Mouse (Mus musculus) MEL (cell line): ENCODE data around the gene Josd2.

ENCODE experiments used
- CHD2 ChIP-seq: IDR thresholded peaks from 2 replicates; pipeline ENCODE4 v1.6.1; 2011; ENCODE audit warnings: low read length, improper control_type of control experiment
- CTCF ChIP-seq, 3 experiments: IDR thresholded peaks in 2 of 3; conservative IDR thresholded peaks in 1 of 3; 2 replicates each; pipeline ENCODE4 v1.5.1; 2011 to 2012; ENCODE audit warnings: low read length in 3 of 3, low read depth in 2 of 3, mild to moderate bottlenecking in 2 of 3, improper control_type of control experiment in 1 of 3, inconsistent platforms in 1 of 3, mixed read lengths in 1 of 3, moderate library complexity in 1 of 3; ENCODE audit not compliant: control insufficient read depth in 1 of 3, insufficient read depth in 1 of 3, poor library complexity in 1 of 3, severe bottlenecking in 1 of 3
- ELF1 ChIP-seq: IDR thresholded peaks from 2 replicates; pipeline ENCODE4 v1.6.1; 2014; ENCODE audit warnings: low read depth, mild to moderate bottlenecking, inconsistent platforms, low read length, improper control_type of control experiment, moderate library complexity
- NELFE ChIP-seq: IDR thresholded peaks from 2 replicates; pipeline ENCODE4 v1.6.1; 2011; ENCODE audit warnings: low read depth, low read length, improper control_type of control experiment
- POLR2A ChIP-seq, 2 experiments: IDR thresholded peaks; 2 replicates each; pipeline ENCODE4 v1.6.1; 2011 to 2012; ENCODE audit warnings: low read length in 2 of 2, mild to moderate bottlenecking in 2 of 2, control low read depth in 1 of 2, improper control_type of control experiment in 1 of 2, low read depth in 1 of 2, moderate library complexity in 1 of 2; ENCODE audit not compliant: control insufficient read depth in 1 of 2, insufficient read depth in 1 of 2, poor library complexity in 1 of 2
- RAD21 ChIP-seq: IDR thresholded peaks from 2 replicates; pipeline ENCODE4 v1.6.1; 2011; ENCODE audit warnings: mild to moderate bottlenecking, low read depth, low read length, improper control_type of control experiment
- RCOR1 ChIP-seq: IDR thresholded peaks from 2 replicates; pipeline ENCODE4 v1.6.1; 2012; ENCODE audit warnings: low read depth, mild to moderate bottlenecking, inconsistent platforms, low read length, improper control_type of control experiment
- TAL1 ChIP-seq: IDR thresholded peaks from 2 replicates; pipeline ENCODE4 v1.6.1; 2012; ENCODE audit warnings: mild to moderate bottlenecking, inconsistent platforms, low read length, moderate library complexity, mixed read lengths
- TCF12 ChIP-seq: IDR thresholded peaks from 2 replicates; pipeline ENCODE4 v1.6.1; 2014; ENCODE audit warnings: low read depth, mild to moderate bottlenecking, inconsistent platforms, low read length, improper control_type of control experiment, moderate library complexity
- UBTF ChIP-seq: IDR thresholded peaks from 2 replicates; pipeline ENCODE4 v1.6.1; 2012; ENCODE audit warnings: low read depth, mild to moderate bottlenecking, inconsistent platforms, low read length, improper control_type of control experiment, moderate library complexity, borderline replicate concordance; ENCODE audit not compliant: insufficient read depth
- USF1 ChIP-seq: IDR thresholded peaks from 2 replicates; pipeline ENCODE4 v1.6.1; 2014; ENCODE audit warnings: low read depth, mild to moderate bottlenecking, inconsistent platforms, low read length, improper control_type of control experiment, moderate library complexity
- ZC3H11A ChIP-seq: IDR thresholded peaks from 2 replicates; pipeline ENCODE4 v1.6.1; 2012; ENCODE audit warnings: low read depth, mild to moderate bottlenecking, inconsistent platforms, low read length, improper control_type of control experiment

GRCm38 (mm10) chr7:44467811-44468411, at the start of gene Josd2:
- TF ChIP-seq POLR2A (IDR thresholded peaks at IDR 0.05; ENCODE audit: control insufficient read depth in 1 of 2, insufficient read depth in 1 of 2, low read depth in 1 of 2, low read length in 2 of 2, poor library complexity in 1 of 2) (peak; percentile 65 to 81), CTCF (IDR thresholded peaks at IDR 0.05 in 2 of 3, conservative IDR thresholded peaks at IDR 0.05 in 1 of 3; ENCODE audit: control insufficient read depth in 1 of 3, insufficient read depth in 1 of 3, low read depth in 2 of 3, low read length in 3 of 3, poor library complexity in 1 of 3, severe bottlenecking in 1 of 3) (no peak), RCOR1 (no peak), UBTF (no peak), TCF12 (0 out of 2 replicates have a peak, but pooled peaks have one; percentile 25), NELFE (peak; percentile 80), RAD21 (no peak), USF1 (peak; percentile 18; the same call in 1 of the 2 replicates), ZC3H11A (no peak), TAL1 (no peak), CHD2 (peak; percentile 97), ELF1 (peak; percentile 99)
